Mouse (Mus musculus) R1 (cell line): ENCODE measurements around the gene Ddt.

Experiments
- DNase-seq: peaks from one replicate; pipeline ENCODE4 v3.0.0-alpha.2; 2018; ENCODE audit warnings: low read depth, low spot score

Gene Ddt

GRCm38 (mm10) chr10:75772795-75773664 lies at the start of gene Ddt:
Gene Ddt (minus strand): TSS chr10:75773414.
- peak; percentile 98 for DNase-seq

- DNase-seq, result no peak
Measured at GRCm38 (mm10) chr10:75822443-75822842, 49.2 kb upstream of the Ddt start, which contains the start of gene Gstt4. Gene Gstt4 (minus strand): TSS chr10:75822543.

GRCm38 (mm10) chr10:75819882-75820281 lies 46.7 kb upstream of the Ddt start:
- no peak for DNase-seq

GRCm38 (mm10) chr10:75818641-75819040 lies 45.4 kb upstream of the Ddt start:
- DNase-seq, result peak; percentile 50

GRCm38 (mm10) chr10:75804217-75804616 lies 31.0 kb upstream of the Ddt start:
- DNase-seq, result no peak

- DNase-seq, result peak; percentile 38
Measured at GRCm38 (mm10) chr10:75798176-75798696, 25.0 kb upstream of the Ddt start, which contains the start of gene Gstt1. Gene Gstt1 (minus strand): TSS chr10:75798584.

- DNase-seq, result peak; percentile 9
Measured at GRCm38 (mm10) chr10:75797619-75798175, 24.5 kb upstream of the Ddt start.

- no peak for DNase-seq
Measured at GRCm38 (mm10) chr10:75796731-75797516, 23.7 kb upstream of the Ddt start.

GRCm38 (mm10) chr10:75794880-75795279 lies 21.7 kb upstream of the Ddt start:
- no peak for DNase-seq

- no peak for DNase-seq
Measured at GRCm38 (mm10) chr10:75790773-75791172, 17.6 kb upstream of the Ddt start.

- no peak for DNase-seq
Measured at GRCm38 (mm10) chr10:75789841-75790240, 16.6 kb upstream of the Ddt start.

GRCm38 (mm10) chr10:75789081-75789735 lies 16.0 kb upstream of the Ddt start:
- DNase-seq, result no peak

GRCm38 (mm10) chr10:75788277-75788676 lies 15.1 kb upstream of the Ddt start:
- no peak for DNase-seq

GRCm38 (mm10) chr10:75785442-75785841 lies 12.2 kb upstream of the Ddt start:
- no peak for DNase-seq

- DNase-seq, result peak; percentile 93
Measured at GRCm38 (mm10) chr10:75780769-75781578, 7.8 kb upstream of the Ddt start, which contains the start of the genes Gm20441 and Gstt3. Gene Gm20441 (minus strand): TSS chr10:75780954. Gene Gstt3 (minus strand): TSS chr10:75781414.

- no peak for DNase-seq
Measured at GRCm38 (mm10) chr10:75779206-75780174, 6.3 kb upstream of the Ddt start.

GRCm38 (mm10) chr10:75777885-75778284 lies 4.7 kb upstream of the Ddt start:
- no peak for DNase-seq

GRCm38 (mm10) chr10:75776562-75776961 lies 3.3 kb upstream of the Ddt start:
- no peak for DNase-seq

- DNase-seq, result no peak
Measured at GRCm38 (mm10) chr10:75774587-75774986, 1.4 kb upstream of the Ddt start.
